Mouse (Mus musculus): Measurements from ENCODE around the gene Atp2a2. TPM values are rescaled to one million over a fixed set of nuclear protein-coding genes. Genes with fewer than 3 reads are reported as not detected.
"Not testable (repeated sequence)": the region's sequence is repeated elsewhere in the genome, so short reads cannot be mapped to it uniquely, and the experiment has no call there.

The Atp2a2 gene
- polyA plus RNA-seq, 1 experiment from 2014 or later: 78.4 TPM

DNA sequence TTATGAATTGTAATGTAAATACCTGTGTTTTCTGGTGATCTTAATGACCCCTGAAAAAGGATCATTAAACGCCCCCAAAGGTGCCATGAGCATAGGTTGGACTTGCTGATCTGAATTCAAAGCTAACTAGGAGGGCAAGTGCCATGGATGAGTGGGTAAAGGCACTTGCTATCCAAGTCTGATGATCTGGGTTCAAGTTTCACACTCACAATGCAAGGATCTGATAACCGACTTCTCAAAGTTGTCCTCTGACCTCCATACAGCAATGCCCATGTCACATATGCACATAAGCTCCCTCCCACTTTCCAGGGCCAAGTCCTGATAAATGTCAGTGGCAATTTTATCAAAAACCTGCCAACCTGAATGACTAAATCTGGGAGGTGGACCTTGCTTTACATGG, 9.0 kb downstream of the Atp2a2 start:
- peaks cover 56% of the 10 kb centered on the region for H3K36me3 ChIP-seq (ENCODE audit: control insufficient read depth, insufficient read depth, low read length)
- H3K4me3 ChIP-seq (ENCODE audit: low read depth, low read length): no peak overlapping the region
- no peaks in the 10 kb centered on the region for H3K9me3 ChIP-seq (ENCODE audit: control insufficient read depth, low read length)
- H3K4me2 ChIP-seq (ENCODE audit: low read depth, low read length): no peak overlapping the region
- no peaks in the 10 kb centered on the region for H3K27me3 ChIP-seq (ENCODE audit: control insufficient read depth, insufficient read depth, low read length)
- no peak for ATAC-seq (ENCODE audit: low read depth)
- 87% methylated on average over 2 of the region's 2 CpGs for WGBS
- H3K9ac ChIP-seq (replicated peaks; ENCODE audit: low read depth, low read length): no peak overlapping the region
- peaks cover 11% of the 10 kb centered on the region; the same call in 1 of the 2 replicates for H3K4me1 ChIP-seq (ENCODE audit: control insufficient read depth, insufficient read depth, low read length)
- H3K27ac ChIP-seq (ENCODE audit: low read depth, low read length): no peak overlapping the region

- no peak overlapping the region for H3K4me2 ChIP-seq (ENCODE audit: low read depth, low read length)
- H3K27me3 ChIP-seq (ENCODE audit: control insufficient read depth, insufficient read depth, low read length): no peaks in the 10 kb centered on the region
- H3K4me3 ChIP-seq (ENCODE audit: low read depth, low read length): no peak overlapping the region
- 86% methylated on average over 10 of the region's 10 CpGs for WGBS
- peaks cover 60% of the 10 kb centered on the region for H3K36me3 ChIP-seq (ENCODE audit: control insufficient read depth, insufficient read depth, low read length)
- no peak for ATAC-seq (ENCODE audit: low read depth)
- H3K9ac ChIP-seq (replicated peaks; ENCODE audit: low read depth, low read length): no peak overlapping the region
- H3K9me3 ChIP-seq (ENCODE audit: control insufficient read depth, low read length): no peaks in the 10 kb centered on the region
- 0 out of 2 replicates have a peak, but pooled peaks cover 7% of the 10 kb centered on the region for H3K4me1 ChIP-seq (ENCODE audit: control insufficient read depth, insufficient read depth, low read length)
- H3K27ac ChIP-seq (ENCODE audit: low read depth, low read length): no peak overlapping the region
These were observed 10.6 kb downstream of the Atp2a2 start for GRCm38 (mm10) chr5:122491385-122491784.

- Histone ChIP-seq H3K36me3 (ENCODE audit: control insufficient read depth, insufficient read depth, low read length) (peaks cover 51% of the 10 kb centered on the region), H3K27me3 (ENCODE audit: control insufficient read depth, insufficient read depth, low read length) (no peaks in the 10 kb centered on the region), H3K4me1 (ENCODE audit: control insufficient read depth, insufficient read depth, low read length) (no peaks in the 10 kb centered on the region), H3K9me3 (ENCODE audit: control insufficient read depth, low read length) (no peaks in the 10 kb centered on the region), H3K27ac (ENCODE audit: low read depth, low read length) (no peak overlapping the region), H3K4me2 (ENCODE audit: low read depth, low read length) (no peak overlapping the region), H3K9ac (replicated peaks; ENCODE audit: low read depth, low read length) (no peak overlapping the region), H3K4me3 (ENCODE audit: low read depth, low read length) (no peak overlapping the region)
- WGBS: 96% methylated on average over 2 of the region's 2 CpGs
- no peak for ATAC-seq (ENCODE audit: low read depth)
These were observed 11.9 kb downstream of the Atp2a2 start for GRCm38 (mm10) chr5:122490148-122490547.

- H3K4me3 ChIP-seq (ENCODE audit: low read depth, low read length): no peak overlapping the region
- ATAC-seq (ENCODE audit: low read depth): no peak
- H3K9me3 ChIP-seq (ENCODE audit: control insufficient read depth, low read length): no peaks in the 10 kb centered on the region
- H3K27me3 ChIP-seq (ENCODE audit: control insufficient read depth, insufficient read depth, low read length): no peaks in the 10 kb centered on the region
- no peaks in the 10 kb centered on the region for H3K4me1 ChIP-seq (ENCODE audit: control insufficient read depth, insufficient read depth, low read length)
- no peak overlapping the region for H3K27ac ChIP-seq (ENCODE audit: low read depth, low read length)
- H3K36me3 ChIP-seq (ENCODE audit: control insufficient read depth, insufficient read depth, low read length): peaks cover 54% of the 10 kb centered on the region
- no peak overlapping the region for H3K9ac ChIP-seq (replicated peaks; ENCODE audit: low read depth, low read length)
- WGBS: 94% methylated on average over 6 of the region's 6 CpGs
- H3K4me2 ChIP-seq (ENCODE audit: low read depth, low read length): no peak overlapping the region
These were observed 14.2 kb downstream of the Atp2a2 start for GRCm38 (mm10) chr5:122487825-122488224.

DNA sequence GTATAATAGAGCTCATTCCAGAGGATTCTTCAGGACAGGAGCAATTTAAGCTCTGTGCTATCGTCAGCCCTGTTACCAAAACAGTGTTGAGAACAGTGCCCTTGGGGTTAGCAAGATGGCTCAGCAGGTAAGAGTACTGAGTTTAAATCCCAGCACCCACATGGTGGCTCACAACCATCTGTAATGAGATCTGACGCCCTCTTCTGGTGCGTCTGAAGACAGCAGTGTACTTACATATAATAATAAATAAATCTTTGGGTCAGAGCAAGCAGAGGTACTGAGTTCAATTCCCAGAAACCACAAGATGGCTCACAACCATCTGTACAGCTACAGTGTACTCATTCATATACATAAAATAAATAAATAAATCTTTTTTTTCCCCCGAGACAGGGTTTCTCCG, 15.8 kb downstream of the Atp2a2 start:
- ATAC-seq (ENCODE audit: low read depth); H3K27me3 ChIP-seq (ENCODE audit: control insufficient read depth, insufficient read depth, low read length); H3K4me3 ChIP-seq (ENCODE audit: low read depth, low read length); H3K4me1 ChIP-seq (ENCODE audit: control insufficient read depth, insufficient read depth, low read length); H3K9me3 ChIP-seq (ENCODE audit: control insufficient read depth, low read length); H3K4me2 ChIP-seq (ENCODE audit: low read depth, low read length); H3K27ac ChIP-seq (ENCODE audit: low read depth, low read length); H3K9ac ChIP-seq (replicated peaks; ENCODE audit: low read depth, low read length): not testable (repeated sequence)
- WGBS: 77% methylated on average over 5 of the region's 5 CpGs
- peaks cover 56% of the 10 kb centered on the region for H3K36me3 ChIP-seq (ENCODE audit: control insufficient read depth, insufficient read depth, low read length)

DNA sequence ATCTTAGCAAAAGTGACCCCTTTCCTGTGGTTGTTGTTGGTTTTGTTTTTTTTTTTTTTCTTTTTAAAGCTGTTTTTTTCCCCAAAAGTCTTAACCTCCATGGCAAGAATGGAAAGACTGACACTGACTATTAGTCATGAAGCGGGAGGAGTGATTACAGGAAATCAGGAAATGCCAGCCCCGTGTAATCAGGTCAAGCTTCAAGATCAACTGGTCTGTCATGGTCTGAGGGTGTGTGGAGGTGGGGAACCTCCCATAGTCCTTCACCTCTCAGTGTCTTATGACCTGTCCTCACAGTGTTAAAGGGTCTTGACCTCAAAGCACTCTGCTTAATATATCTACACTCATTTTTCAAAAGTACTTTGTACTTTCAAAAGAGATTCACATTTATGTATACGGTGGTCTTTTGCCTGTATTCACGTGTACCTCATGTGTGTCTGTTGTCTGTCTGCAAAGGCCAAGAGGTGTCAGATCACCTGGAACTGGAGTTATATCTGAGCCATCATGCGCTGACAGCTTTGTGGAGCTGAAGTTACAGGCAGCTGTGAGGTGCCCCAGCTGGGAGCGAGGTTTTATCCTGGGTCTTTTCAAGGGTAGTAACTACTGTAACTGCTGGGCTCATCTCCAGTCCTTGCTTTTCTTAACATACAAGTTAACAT, 19.2 kb downstream of the Atp2a2 start:
- Histone ChIP-seq H3K27ac (ENCODE audit: low read depth, low read length) (no peak overlapping the region), H3K27me3 (ENCODE audit: control insufficient read depth, insufficient read depth, low read length) (no peaks in the 10 kb centered on the region), H3K9ac (replicated peaks; ENCODE audit: low read depth, low read length) (no peak overlapping the region), H3K4me1 (ENCODE audit: control insufficient read depth, insufficient read depth, low read length) (no peaks in the 10 kb centered on the region), H3K4me2 (ENCODE audit: low read depth, low read length) (no peak overlapping the region), H3K36me3 (ENCODE audit: control insufficient read depth, insufficient read depth, low read length) (peaks cover 40% of the 10 kb centered on the region; the same call in 1 of the 2 replicates), H3K9me3 (ENCODE audit: control insufficient read depth, low read length) (no peaks in the 10 kb centered on the region), H3K4me3 (ENCODE audit: low read depth, low read length) (no peak overlapping the region)
- 89% methylated on average over 6 of the region's 6 CpGs for WGBS
- no peak for ATAC-seq (ENCODE audit: low read depth)

DNA sequence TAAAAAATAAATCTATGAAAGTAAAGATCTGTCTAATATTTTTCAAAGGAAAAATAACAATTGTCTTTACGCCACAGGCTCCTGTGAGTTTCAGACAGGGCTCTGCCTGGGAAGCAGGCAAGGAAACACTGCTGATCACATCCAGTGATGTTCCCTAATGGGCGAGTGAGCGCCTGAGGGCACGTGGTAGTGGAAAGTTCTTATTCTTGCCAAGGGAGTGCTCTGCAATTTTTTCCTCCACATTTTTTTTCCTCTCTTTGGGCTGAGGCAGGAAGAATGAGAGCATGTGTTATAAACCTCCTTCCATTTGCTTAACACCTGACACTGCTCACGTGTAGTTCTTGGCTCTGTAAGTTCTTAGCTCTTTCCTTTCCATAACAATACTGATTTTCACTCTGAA, 20.2 kb downstream of the Atp2a2 start:
- Histone ChIP-seq H3K4me3 (ENCODE audit: low read depth, low read length) (no peak overlapping the region), H3K36me3 (ENCODE audit: control insufficient read depth, insufficient read depth, low read length) (peaks cover 38% of the 10 kb centered on the region; the same call in 1 of the 2 replicates), H3K9ac (replicated peaks; ENCODE audit: low read depth, low read length) (no peak overlapping the region), H3K27me3 (ENCODE audit: control insufficient read depth, insufficient read depth, low read length) (no peaks in the 10 kb centered on the region), H3K4me1 (ENCODE audit: control insufficient read depth, insufficient read depth, low read length) (no peaks in the 10 kb centered on the region), H3K27ac (ENCODE audit: low read depth, low read length) (no peak overlapping the region), H3K9me3 (ENCODE audit: control insufficient read depth, low read length) (no peaks in the 10 kb centered on the region), H3K4me2 (ENCODE audit: low read depth, low read length) (no peak overlapping the region)
- no peak for ATAC-seq (ENCODE audit: low read depth)
- 80% methylated on average over 5 of the region's 5 CpGs for WGBS

GRCm38 (mm10) chr5:122479131-122479530, 22.9 kb downstream of the Atp2a2 start:
- Histone ChIP-seq H3K4me1 (ENCODE audit: control insufficient read depth, insufficient read depth, low read length) (no peaks in the 10 kb centered on the region), H3K27ac (ENCODE audit: low read depth, low read length) (no peak overlapping the region), H3K9me3 (ENCODE audit: control insufficient read depth, low read length) (no peaks in the 10 kb centered on the region), H3K36me3 (ENCODE audit: control insufficient read depth, insufficient read depth, low read length) (peaks cover 36% of the 10 kb centered on the region; the same call in 1 of the 2 replicates), H3K9ac (replicated peaks; ENCODE audit: low read depth, low read length) (no peak overlapping the region), H3K27me3 (ENCODE audit: control insufficient read depth, insufficient read depth, low read length) (no peaks in the 10 kb centered on the region), H3K4me2 (ENCODE audit: low read depth, low read length) (no peak overlapping the region), H3K4me3 (ENCODE audit: low read depth, low read length) (no peak overlapping the region)
- 61% methylated on average over 2 of the region's 2 CpGs for WGBS
- ATAC-seq (ENCODE audit: low read depth): no peak

DNA sequence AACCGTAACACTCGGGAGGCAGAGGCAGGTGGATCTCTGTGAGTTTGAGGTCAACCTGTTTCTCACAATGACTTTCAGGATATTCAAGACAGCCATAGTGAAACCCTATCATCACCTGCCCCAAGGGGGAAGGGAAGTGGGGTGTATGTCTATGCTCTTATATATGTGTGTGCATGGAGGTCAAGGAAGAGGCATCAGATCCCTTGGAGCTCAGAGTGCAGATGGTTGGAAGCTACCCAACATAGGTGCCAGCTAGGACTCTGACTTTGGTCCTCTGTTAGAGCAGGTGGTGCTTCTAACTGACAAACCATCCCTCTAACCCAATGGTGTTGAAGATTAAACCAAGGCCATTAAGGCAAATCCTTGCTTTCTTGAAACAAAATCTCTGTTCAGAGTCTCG, 24.5 kb downstream of the Atp2a2 start:
- Histone ChIP-seq H3K27ac (ENCODE audit: low read depth, low read length) (no peak overlapping the region), H3K9ac (replicated peaks; ENCODE audit: low read depth, low read length) (no peak overlapping the region), H3K4me3 (ENCODE audit: low read depth, low read length) (no peak overlapping the region), H3K4me2 (ENCODE audit: low read depth, low read length) (no peak overlapping the region), H3K4me1 (ENCODE audit: control insufficient read depth, insufficient read depth, low read length) (no peaks in the 10 kb centered on the region), H3K36me3 (ENCODE audit: control insufficient read depth, insufficient read depth, low read length) (peaks cover 32% of the 10 kb centered on the region), H3K27me3 (ENCODE audit: control insufficient read depth, insufficient read depth, low read length) (no peaks in the 10 kb centered on the region), H3K9me3 (ENCODE audit: control insufficient read depth, low read length) (no peaks in the 10 kb centered on the region)
- 92% methylated on average over 3 of the region's 3 CpGs for WGBS
- no peak for ATAC-seq (ENCODE audit: low read depth)

All from neural tube, embryonic 14.5 days (tissue).